Mouse (Mus musculus): ENCODE results near the gene Rpl41. TPM values are rescaled to one million over a fixed set of nuclear protein-coding genes. Genes with fewer than 3 reads are reported as not detected.

Rpl41 gene
- 1,000 to 10,000 TPM; 1,597 to 1,656 TPM for total RNA-seq (2023)

DNA sequence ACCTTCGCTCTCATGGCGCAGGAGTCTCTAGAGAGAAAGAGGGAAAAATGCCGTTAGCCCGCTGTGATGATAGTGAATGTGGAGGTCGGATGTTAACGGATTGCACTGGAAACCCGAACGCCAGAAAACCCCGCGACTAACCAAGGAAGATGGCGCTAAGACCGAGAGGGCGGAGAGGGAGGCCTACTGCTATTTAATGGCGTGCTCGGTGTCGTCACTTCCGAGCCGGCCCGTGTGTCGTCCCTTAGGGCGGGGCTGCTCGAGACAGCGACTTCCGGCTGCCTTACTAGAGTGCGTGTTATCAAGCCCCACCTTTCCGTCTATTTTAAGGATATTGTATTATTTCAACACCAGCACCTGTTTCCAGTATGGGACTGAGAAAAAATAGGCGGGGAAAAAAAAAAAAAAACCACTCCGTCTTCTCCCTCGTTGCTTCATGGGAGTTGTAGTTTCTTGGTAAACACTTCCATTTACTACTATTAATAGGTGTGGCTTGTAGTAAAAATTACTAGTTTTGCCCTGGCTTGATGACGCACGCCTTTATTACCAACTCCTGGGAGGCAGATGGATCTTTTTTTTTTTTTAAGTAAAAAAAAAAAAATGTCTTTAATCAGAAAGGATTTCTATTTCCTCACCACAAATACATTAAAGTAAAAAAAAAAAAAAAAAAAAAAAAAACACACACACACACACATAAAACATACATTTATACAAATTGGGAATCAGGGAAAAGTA is at the start of gene Rpl41:
Gene Rpl41, minus strand, starts transcription at position 359 of the 735 bp plus-strand sequence.

DNA sequence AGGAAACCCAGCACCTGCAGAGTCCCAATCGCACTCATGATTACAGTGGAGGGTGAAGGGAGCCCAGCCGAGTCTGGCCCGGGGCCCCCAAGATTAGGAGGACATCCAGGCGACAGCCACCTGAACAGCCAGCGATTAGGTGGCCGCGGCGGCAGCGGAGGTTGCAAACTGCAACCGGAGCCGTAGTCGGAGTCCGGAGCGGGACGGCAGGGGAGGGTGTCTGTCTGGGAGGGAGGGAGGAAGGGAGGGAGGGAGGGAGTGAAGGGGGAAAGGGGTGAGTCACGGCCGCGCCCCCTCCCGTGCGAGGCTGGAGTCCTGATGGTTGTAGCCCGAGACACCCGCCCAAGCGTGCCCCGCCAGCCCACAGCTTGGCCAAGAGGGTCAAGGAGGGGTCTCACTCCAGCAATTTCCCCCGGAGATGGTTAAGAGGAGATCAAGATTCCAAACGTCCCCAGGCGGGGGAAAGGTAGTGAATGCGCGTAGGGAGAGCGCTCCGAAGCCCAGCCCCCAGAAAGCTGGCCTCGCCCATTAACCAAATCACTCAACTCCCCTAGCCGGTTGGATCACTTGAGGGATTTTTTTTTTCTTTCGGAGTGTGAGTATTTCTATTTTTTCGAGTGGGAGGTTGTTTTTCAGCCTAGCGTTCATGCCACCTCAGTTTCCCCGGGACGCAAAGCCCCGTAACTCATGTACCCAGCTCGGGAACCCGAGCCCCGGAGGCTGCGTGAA is 40.5 kb upstream of the Rpl41 start, which contains the start of gene Erbb3:
Gene Erbb3, minus strand, starts transcription at position 189 of the 729 bp plus-strand sequence.

DNA sequence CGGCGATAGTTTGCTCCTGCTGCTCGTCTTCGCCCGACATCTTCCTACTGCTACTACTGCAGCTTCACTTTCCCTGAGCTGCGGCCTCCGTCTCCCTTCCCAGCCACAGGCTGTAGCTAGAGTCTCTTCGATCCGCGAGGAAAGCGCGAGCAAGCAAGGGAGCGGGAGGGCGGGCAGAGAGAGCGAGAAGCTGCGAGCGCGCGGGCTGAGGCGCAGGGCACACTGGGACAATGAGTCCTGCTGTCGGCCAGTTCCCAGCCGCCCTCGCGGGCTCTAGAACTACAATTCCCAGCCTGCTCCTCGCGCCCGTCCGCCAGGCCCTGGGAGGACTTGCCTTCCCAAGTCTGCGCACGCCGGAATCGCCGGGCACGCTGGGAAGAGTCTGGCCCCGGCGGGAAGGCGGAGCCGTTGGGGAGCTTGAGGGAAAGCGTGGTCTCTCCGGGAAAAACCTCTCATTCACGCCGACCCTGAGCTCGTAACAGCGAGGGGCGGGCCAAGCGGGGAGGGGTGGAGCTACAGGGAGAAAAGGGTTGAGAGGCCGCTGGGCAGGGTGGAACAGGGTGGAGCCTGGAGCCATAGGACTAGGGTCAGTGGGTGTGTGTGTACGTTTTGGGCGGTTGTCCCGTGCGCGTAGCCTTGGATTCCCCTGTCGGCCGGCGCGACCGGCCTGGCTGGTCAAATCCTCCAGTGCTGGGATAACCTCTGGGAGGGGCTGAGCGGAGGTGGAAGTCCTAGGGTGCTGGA is 16.9 kb upstream of the Rpl41 start, which contains the start of gene Pa2g4:
Gene Pa2g4, minus strand, starts transcription at position 200 of the 744 bp plus-strand sequence.

DNA sequence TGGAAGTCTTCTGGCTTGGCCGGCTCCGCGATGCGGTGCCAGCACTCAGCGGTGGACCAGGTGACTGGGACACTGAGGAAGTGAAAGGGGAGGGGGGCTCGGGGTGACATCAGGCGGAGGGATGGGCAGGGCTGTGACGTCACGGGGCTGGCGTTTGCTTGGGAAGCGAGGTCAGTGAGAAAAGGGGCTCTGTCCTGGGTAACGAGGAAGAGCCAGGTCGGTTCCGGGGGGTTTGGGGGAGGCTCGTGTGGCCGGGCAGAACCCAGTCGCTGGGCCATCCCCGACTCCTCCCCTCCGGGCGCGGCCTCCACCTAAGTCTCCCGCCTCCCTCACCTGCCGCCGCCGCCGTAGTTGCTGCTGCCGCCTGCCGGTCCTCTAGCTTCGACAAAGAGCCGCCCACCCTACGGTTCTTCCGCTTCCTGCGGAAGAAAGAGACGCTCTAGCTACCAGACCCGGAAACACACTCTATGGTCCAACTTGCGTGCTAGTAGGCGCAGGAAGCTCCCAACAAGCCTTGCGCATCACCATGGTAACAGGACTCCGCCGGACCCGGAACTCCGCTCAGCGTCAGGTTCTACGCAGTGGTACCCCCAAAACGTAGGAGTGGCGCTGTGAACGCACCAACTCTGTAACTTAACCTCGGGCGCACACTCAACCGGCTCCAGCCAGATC is 1.6 kb downstream of the Rpl41 start, which contains the start of gene Zc3h10:
Gene Zc3h10, minus strand, starts transcription at position 414 of the 672 bp plus-strand sequence.

GRCm38 (mm10) chr10:128525671-128526308 is 23.3 kb downstream of the Rpl41 start, which contains the start of gene Esyt1:
Gene Esyt1, minus strand, starts transcription at chr10:128525871.

DNA sequence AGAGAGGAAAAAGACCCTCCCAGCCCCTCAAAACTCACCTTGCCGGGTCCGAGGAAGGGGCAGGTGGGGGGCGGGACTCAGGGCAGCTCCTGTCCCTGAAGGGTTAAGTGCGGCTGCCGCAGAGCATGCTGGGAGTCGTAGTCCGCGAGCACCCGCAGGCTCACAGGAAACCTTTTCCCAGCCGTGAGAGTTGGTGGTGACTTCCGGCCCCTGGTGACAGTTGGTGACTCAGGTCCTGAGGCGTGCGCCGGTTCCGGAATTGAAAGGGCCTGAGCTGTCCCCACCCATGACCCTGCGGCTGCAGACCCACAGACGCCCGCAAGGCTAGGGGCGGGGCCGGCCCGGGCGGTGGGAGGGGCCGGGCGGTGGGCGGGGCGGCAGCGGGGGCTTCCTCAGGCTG is 50.5 kb downstream of the Rpl41 start, which contains the start of gene Myl6b:
Gene Myl6b, minus strand, starts transcription at position 96 of the 400 bp plus-strand sequence.

Other genes starting within 250 kb of the Rpl41 start
- 10 to 100 TPM; 27.4 to 30.6 TPM for gene Pan2, start 246.0 kb downstream of the Rpl41 start, total RNA-seq (2023)
- gene Cnpy2, start 226.8 kb downstream of the Rpl41 start, total RNA-seq (2023) = 10 to 100 TPM; 26.9 to 36.3 TPM
- 100 to 1,000 TPM in 1 of 2 experiments, 10 to 100 TPM in 1; 93.2 to 107 TPM for gene Cs, start 211.6 kb downstream of the Rpl41 start, total RNA-seq (2023)
- gene Coq10a, start 180.3 kb downstream of the Rpl41 start, total RNA-seq (2023) = 10 to 100 TPM; 15.4 to 17.8 TPM
- gene Ankrd52, start 172.2 kb downstream of the Rpl41 start, total RNA-seq (2023) = 10 to 100 TPM; 35.0 to 42.4 TPM
- gene Slc39a5, start 148.1 kb downstream of the Rpl41 start, total RNA-seq (2023) = not detected
- 10 to 100 TPM; 31.6 to 43.5 TPM for gene Nabp2, start 137.8 kb downstream of the Rpl41 start, total RNA-seq (2023)
- 10 to 100 TPM; 37.6 to 38.5 TPM for gene Rnf41, start 137.6 kb downstream of the Rpl41 start, total RNA-seq (2023)
- gene Smarcc2, start 90.1 kb downstream of the Rpl41 start, total RNA-seq (2023) = 10 to 100 TPM; 95.0 to 97.7 TPM
- gene Myl6, start 55.2 kb downstream of the Rpl41 start, total RNA-seq (2023) = 1,000 to 10,000 TPM; 1,139 to 1,227 TPM
- gene Myl6b, start 50.6 kb downstream of the Rpl41 start, total RNA-seq (2023) = 1 to 10 TPM in 1 of 2 experiments, under 1 TPM in 1; 0.98 to 1.8 TPM
- 100 to 1,000 TPM; 126 to 159 TPM for gene Esyt1, start 23.4 kb downstream of the Rpl41 start, total RNA-seq (2023)
- 10 to 100 TPM; 25.6 to 28.0 TPM for gene Zc3h10, start 1.5 kb downstream of the Rpl41 start, total RNA-seq (2023)
- gene Pa2g4, start 16.7 kb upstream of the Rpl41 start, total RNA-seq (2023) = 10 to 100 TPM; 42.7 to 48.3 TPM
- gene Erbb3, start 40.3 kb upstream of the Rpl41 start, total RNA-seq (2023) = under 1 TPM; 0.49 to 0.58 TPM
- 100 to 1,000 TPM; 471 to 533 TPM for gene Rps26, start 77.4 kb upstream of the Rpl41 start, total RNA-seq (2023)
- gene Ikzf4, start 96.7 kb upstream of the Rpl41 start, total RNA-seq (2023) = not detected
- gene Suox, start 124.8 kb upstream of the Rpl41 start, total RNA-seq (2023) = 1 to 10 TPM; 2.3 to 3.2 TPM
- 100 to 1,000 TPM; 110 to 114 TPM for gene Rab5b, start 147.0 kb upstream of the Rpl41 start, total RNA-seq (2023)
- 1 to 10 TPM; 1.6 to 2.2 TPM for gene Pmel, start 154.9 kb upstream of the Rpl41 start, total RNA-seq (2023)
- 10 to 100 TPM; 74.7 to 85.8 TPM for gene Cdk2, start 155.7 kb upstream of the Rpl41 start, total RNA-seq (2023)
- gene Dgka, start 195.6 kb upstream of the Rpl41 start, total RNA-seq (2023) = 10 to 100 TPM; 50.1 to 52.9 TPM
- gene Pym1, start 198.6 kb upstream of the Rpl41 start, total RNA-seq (2023) = 10 to 100 TPM; 18.5 to 21.6 TPM
- gene Mmp19, start 241.6 kb upstream of the Rpl41 start, total RNA-seq (2023) = 1 to 10 TPM; 4.4 to 6.1 TPM